Mouse (Mus musculus): ENCODE data around the gene Fam167b.

DNA sequence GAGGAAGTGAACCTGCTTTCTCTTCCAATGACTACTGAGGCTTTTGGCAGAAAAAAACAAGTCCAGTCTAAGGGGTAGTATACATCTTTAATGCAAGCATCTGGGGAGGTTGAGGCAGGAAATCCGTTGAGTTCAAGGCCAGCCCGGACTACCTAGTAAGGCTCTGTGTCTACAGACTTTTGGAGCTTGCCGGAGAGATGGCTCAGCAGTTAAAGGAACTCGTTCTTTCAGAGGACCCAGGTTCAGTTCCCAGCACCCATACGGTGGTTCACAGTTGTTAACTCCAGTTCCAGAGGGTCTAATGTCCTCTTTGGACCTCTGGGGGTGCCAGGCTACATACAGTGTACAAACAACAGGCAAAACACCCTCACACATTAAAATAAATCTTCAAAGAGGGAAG lies 39.7 kb upstream of the Fam167b start:
- TF ChIP-seq CTCF (IDR thresholded peaks at IDR 0.05; ENCODE audit: low read depth) (no peak), EP300 (IDR thresholded peaks at IDR 0.05; ENCODE audit: low read depth) (no peak)

Data from heart, postnatal 0 days (tissue).